Mouse (Mus musculus) frontal cortex, adult (tissue): ENCODE data around the gene Pan3.
"Not testable (repeated sequence)": the region's sequence is repeated elsewhere in the genome, so short reads cannot be mapped to it uniquely, and the experiment has no call there.

Experiments
- ATAC-seq: cut with Nextera tagmentation; 2 replicates; pipeline ENCODE4 v1.9.2; 2017; ENCODE audit warnings: mild to moderate bottlenecking, moderate library complexity, mixed read lengths; ENCODE audit not compliant: low TSS enrichment

The Pan3 gene

GRCm38 (mm10) chr5:147551879-147552627 lies 122.1 kb downstream of the Pan3 start:
- ATAC-seq: no peak

DNA sequence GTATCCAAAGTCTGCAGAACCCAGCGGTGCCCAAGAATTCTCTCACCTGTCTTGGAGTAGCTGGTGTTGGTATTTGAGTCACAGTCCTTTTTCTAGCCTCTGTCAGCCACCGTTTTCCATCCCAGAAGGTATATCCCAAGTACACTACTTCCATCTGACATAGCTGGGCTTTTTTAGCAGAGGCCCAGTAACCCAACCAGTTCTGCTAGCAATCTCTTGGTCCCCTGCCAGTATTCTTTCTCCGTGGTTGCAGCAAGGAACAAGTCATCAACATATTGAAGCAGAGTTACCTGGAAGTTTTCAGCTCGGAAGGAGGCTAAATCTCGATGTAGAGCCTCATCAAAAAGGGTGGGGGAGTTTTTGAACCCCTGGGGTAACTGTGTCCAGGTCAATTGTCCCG lies 127.7 kb downstream of the Pan3 start:
- ATAC-seq: not testable (repeated sequence)

DNA sequence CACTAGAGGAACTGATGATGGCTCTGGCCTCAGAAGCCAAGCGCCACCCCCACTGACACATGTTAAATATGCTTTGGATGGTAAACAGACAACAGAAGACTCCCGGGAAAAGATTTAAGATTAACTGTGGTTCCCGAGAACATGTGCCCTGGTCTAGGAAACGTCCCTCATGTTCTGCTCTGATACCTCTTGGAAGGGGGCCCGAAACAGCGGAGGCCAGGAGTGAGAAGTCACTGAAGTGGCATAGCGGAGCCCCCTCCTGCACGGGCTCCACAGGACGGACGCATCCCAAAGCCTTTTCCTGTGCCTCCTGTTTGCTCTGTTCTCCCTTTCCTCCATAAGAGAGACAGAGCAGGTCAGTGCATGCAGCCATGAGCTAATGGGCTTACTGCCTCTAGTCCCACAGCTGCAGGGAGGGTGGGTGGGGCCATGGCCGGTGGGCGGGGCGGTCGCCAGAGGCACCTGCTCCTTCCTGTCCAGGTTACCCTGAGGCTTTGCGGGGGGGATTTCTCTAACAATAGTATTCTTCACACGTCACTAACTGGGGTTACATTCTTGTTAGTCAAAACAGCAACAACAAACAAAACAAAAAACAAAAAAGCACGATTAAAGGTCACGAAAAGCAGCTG lies 133.7 kb downstream of the Pan3 start:
- ATAC-seq: no peak

GRCm38 (mm10) chr5:147564140-147564590 lies 134.2 kb downstream of the Pan3 start:
- ATAC-seq: no peak

DNA sequence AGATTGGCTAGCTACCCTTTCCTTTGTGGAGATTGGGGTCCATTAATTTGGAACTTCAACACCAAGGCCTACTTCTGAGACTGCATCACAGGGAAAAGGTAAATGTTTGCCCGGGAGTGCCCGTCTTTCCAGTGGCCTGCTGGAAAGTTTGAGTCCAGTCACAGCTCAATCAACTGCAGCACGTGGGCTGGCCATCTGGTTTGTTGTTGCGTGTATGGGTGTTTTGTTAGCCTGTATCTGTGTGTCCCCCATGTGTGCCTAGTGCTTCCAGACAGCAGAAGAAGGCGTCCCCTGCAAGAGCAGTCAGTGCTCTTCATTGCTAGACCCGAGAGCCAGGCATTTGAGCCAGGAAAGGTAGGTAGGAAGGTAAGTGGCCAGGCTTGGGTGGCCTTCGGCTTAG lies 135.5 kb downstream of the Pan3 start:
- no peak for ATAC-seq

- no peak for ATAC-seq
Measured at GRCm38 (mm10) chr5:147566335-147566734, 136.4 kb downstream of the Pan3 start.

GRCm38 (mm10) chr5:147572695-147573094 lies 142.7 kb downstream of the Pan3 start:
- no peak for ATAC-seq

DNA sequence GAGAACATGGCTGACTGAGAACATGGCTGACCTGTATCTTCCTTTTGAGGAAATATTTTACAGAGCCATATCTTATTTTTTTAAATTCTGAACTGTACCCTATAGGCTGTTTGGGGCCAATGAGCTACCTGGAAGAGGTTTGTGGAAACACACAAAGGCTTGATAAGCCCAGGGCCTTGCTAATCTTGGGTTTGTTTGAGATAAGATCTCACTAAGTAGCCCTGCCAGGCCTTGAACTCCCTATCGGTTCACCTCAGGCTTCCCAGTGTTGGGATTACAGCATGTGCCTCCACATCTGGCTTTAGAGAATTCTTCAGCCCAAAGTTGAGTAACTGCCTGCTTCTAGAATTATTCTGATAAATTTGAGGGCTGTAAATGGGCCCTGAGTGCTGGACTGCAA lies 143.6 kb downstream of the Pan3 start:
- ATAC-seq: no peak

- ATAC-seq: no peak
Measured at GRCm38 (mm10) chr5:147574517-147574916, 144.6 kb downstream of the Pan3 start.

- ATAC-seq: no peak
Measured at GRCm38 (mm10) chr5:147577003-147577402, 147.0 kb downstream of the Pan3 start.

GRCm38 (mm10) chr5:147579148-147579547 lies 149.2 kb downstream of the Pan3 start:
- no peak for ATAC-seq

- ATAC-seq: no peak
Measured at GRCm38 (mm10) chr5:147579691-147580090, 149.7 kb downstream of the Pan3 start.

DNA sequence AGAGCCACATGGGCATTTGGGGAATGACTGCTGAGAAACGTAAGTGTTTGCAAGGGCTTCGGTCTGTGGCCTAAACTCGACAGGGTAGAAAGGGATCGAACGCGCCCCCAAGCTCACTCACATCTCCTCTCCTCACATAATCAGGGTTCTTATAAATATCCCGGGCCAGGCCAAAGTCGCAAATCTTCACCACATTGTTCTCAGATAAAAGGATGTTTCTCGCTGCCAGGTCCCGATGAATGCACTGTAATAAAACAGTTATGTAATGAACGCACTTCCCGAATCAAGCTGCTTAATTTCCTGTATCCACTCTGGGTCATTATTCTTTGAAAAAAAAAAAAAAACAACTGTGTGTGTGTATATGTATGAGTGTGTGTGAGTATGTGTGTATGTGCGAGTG lies 150.2 kb downstream of the Pan3 start:
- no peak for ATAC-seq

DNA sequence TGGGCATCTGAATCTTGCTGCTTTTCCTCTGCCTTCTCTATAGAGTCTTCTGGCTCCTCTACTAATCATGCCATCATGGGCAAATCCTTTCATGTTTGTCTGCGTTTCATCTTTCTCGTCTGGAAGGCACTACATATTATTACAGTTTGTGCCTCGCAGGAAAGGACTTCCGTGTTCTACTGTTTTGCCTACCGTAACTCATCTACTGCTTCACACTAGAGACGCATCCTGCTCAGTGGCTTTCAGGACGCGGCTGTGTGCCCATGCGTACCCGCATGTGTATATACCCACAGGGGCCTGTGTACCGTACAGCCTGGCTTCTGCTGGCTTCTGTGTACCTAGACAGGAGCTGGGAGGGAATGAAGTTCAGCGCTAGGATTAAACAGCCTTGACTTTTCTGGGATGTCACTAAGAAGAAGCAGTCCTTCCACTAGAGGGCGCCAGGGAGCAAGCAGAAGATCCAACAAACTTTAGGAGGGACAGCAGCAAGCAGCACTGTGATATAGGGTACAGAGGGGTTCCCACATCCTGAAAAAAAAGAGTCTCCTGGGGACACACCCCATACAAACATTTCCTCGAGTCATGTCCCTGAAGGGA lies 153.8 kb downstream of the Pan3 start:
- peak; percentile 84 for ATAC-seq

- no peak for ATAC-seq
Measured at GRCm38 (mm10) chr5:147584648-147585047, 154.7 kb downstream of the Pan3 start.

DNA sequence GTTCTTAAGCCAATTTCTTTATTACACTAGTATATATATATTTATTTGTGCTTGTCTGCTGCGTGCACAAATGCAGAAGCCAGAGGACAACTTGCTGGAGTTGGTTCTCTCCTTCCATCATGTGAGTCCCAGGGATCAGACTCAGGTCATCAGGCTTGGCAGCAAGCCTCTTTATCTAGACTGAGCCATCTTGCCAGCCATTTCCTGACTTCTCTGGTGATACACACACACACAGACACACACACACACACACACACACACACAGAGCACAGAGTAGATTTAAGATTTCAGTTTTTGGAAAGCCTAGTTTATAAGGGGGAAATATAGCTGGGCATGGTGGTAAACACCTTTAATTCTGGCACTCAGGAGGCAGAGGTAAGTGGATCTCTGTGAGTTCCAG lies 155.1 kb downstream of the Pan3 start:
- ATAC-seq: no peak

- peak; percentile 41; the same call in 1 of the 2 replicates for ATAC-seq
Measured at GRCm38 (mm10) chr5:147589814-147590213, 159.9 kb downstream of the Pan3 start.

DNA sequence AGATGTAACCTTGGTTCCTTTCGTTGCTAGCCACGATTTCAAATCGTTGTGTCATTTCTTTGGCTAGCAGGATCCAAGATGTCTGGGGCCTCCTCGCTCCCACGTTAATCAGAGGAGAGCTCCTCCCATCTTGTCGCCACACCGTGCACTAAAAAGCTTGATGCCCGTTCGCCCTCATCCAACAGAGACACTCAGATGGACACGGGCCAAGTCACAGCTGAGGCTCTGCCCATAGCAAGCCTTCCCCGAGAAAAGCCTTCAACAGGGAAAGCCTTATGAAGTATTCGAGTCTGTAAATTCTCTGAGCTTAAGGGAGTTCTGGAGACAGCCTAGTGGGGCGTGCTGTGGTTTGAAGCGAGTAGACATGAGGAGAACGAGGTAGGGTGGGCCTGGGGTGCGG lies 167.9 kb downstream of the Pan3 start:
- no peak for ATAC-seq
